Mouse (Mus musculus) layer of hippocampus, postnatal 10 days (tissue): ENCODE measurements around the gene Nt5m. TPM values are rescaled to one million over a fixed set of nuclear protein-coding genes. Genes with fewer than 3 reads are reported as not detected.
"Not testable (repeated sequence)": the region's sequence is repeated elsewhere in the genome, so short reads cannot be mapped to it uniquely, and the experiment has no call there.

ENCODE experiments used
- DNase-seq, 2 experiments: peaks; one replicate each; pipeline ENCODE4 v3.0.0; 2021; ENCODE audit warnings: low spot score in 2 of 2
- long read RNA-seq: library from polyadenylated mRNA; stranded (forward); transcript quantifications from one replicate; pipeline ENCODE4 v2.0.0, GENCODE M21; 2023
- total RNA-seq, 2 experiments: library from RNA; stranded (reverse); gene quantifications; 2 replicates each; pipeline ENCODE4 v1.2.3; 2021

Nt5m gene
- total RNA-seq: 10 to 100 TPM; 50.3 to 53.9 TPM
- long read RNA-seq, transcript Nt5m-202 (5 exons, 1,387 nt): minor isoform, 8 of 101 reads
- long read RNA-seq, transcript Nt5m-203 (5 exons, 1,316 nt): minor isoform, 9 of 101 reads
- long read RNA-seq, transcript Nt5m-201 (5 exons, 1,306 nt): major isoform, 62 of 101 reads
- long read RNA-seq, partial matches to known transcripts: 6 of 101 reads
- long read RNA-seq, other reads (novel, unspliced or antisense): 16 of 101 reads

- peak; percentile 94 to 96 for DNase-seq
Measured at GRCm38 (mm10) chr11:59839008-59839458, at the start of gene Nt5m. Gene Nt5m (plus strand): TSS chr11:59839447.

- no peak for DNase-seq
Measured at GRCm38 (mm10) chr11:59793390-59793789, 45.9 kb upstream of the Nt5m start.

- DNase-seq: no peak
Measured at GRCm38 (mm10) chr11:59800412-59800811, 38.8 kb upstream of the Nt5m start.

- DNase-seq: no peak
Measured at GRCm38 (mm10) chr11:59801881-59802280, 37.4 kb upstream of the Nt5m start.

GRCm38 (mm10) chr11:59803516-59803915 lies 35.7 kb upstream of the Nt5m start:
- no peak for DNase-seq

- no peak for DNase-seq
Measured at GRCm38 (mm10) chr11:59804409-59805110, 34.7 kb upstream of the Nt5m start.

GRCm38 (mm10) chr11:59805256-59805655 lies 34.0 kb upstream of the Nt5m start:
- no peak for DNase-seq

GRCm38 (mm10) chr11:59805656-59806055 lies 33.6 kb upstream of the Nt5m start:
- DNase-seq: no peak

GRCm38 (mm10) chr11:59808170-59808960 lies 30.9 kb upstream of the Nt5m start:
- no peak for DNase-seq

- no peak for DNase-seq
Measured at GRCm38 (mm10) chr11:59809071-59809669, 30.1 kb upstream of the Nt5m start.

- peak; percentile 84 to 85 for DNase-seq
Measured at GRCm38 (mm10) chr11:59809670-59810474, 29.4 kb upstream of the Nt5m start, which contains the start of gene Flcn. Gene Flcn (minus strand): TSS chr11:59810016.

GRCm38 (mm10) chr11:59810480-59811158 lies 28.6 kb upstream of the Nt5m start:
- DNase-seq: no peak

- DNase-seq: no peak
Measured at GRCm38 (mm10) chr11:59811211-59811610, 28.0 kb upstream of the Nt5m start.

GRCm38 (mm10) chr11:59813276-59813675 lies 26.0 kb upstream of the Nt5m start:
- DNase-seq: no peak

- no peak for DNase-seq
Measured at GRCm38 (mm10) chr11:59814311-59814710, 24.9 kb upstream of the Nt5m start.

GRCm38 (mm10) chr11:59814936-59815335 lies 24.3 kb upstream of the Nt5m start:
- DNase-seq: no peak

- no peak for DNase-seq
Measured at GRCm38 (mm10) chr11:59815482-59816065, 23.7 kb upstream of the Nt5m start.

- DNase-seq: no peak
Measured at GRCm38 (mm10) chr11:59817916-59818315, 21.3 kb upstream of the Nt5m start.

GRCm38 (mm10) chr11:59821625-59822024 lies 17.6 kb upstream of the Nt5m start:
- DNase-seq: no peak

- not testable (repeated sequence) for DNase-seq
Measured at GRCm38 (mm10) chr11:59837789-59838188, 1.5 kb upstream of the Nt5m start.
